Mouse (Mus musculus) frontal cortex, adult (tissue): ENCODE measurements around the gene Tm4sf20.

ENCODE experiments used
- ATAC-seq: cut with Nextera tagmentation; 2 replicates; pipeline ENCODE4 v1.9.2; 2017; ENCODE audit warnings: mild to moderate bottlenecking, moderate library complexity, mixed read lengths; ENCODE audit not compliant: low TSS enrichment

Tm4sf20 gene

GRCm38 (mm10) chr1:82768269-82768668, at the start of gene Tm4sf20:
Tm4sf20 (minus strand) TSS chr1:82768461.
- no peak for ATAC-seq

GRCm38 (mm10) chr1:82815941-82816716, 47.9 kb upstream of the Tm4sf20 start:
- ATAC-seq, result no peak

- ATAC-seq, result no peak
Observed at GRCm38 (mm10) chr1:82811766-82812165, 43.5 kb upstream of the Tm4sf20 start.

- no peak for ATAC-seq
Observed at GRCm38 (mm10) chr1:82808564-82808963, 40.3 kb upstream of the Tm4sf20 start.

GRCm38 (mm10) chr1:82807206-82807605, 38.9 kb upstream of the Tm4sf20 start:
- ATAC-seq, result no peak

- no peak for ATAC-seq
Observed at GRCm38 (mm10) chr1:82806391-82806790, 38.1 kb upstream of the Tm4sf20 start.

GRCm38 (mm10) chr1:82804059-82804458, 35.8 kb upstream of the Tm4sf20 start:
- ATAC-seq, result peak; percentile 83

- ATAC-seq, result no peak
Observed at GRCm38 (mm10) chr1:82803608-82804007, 35.3 kb upstream of the Tm4sf20 start.

- peak; percentile 63 for ATAC-seq
Observed at GRCm38 (mm10) chr1:82801105-82801783, 33.0 kb upstream of the Tm4sf20 start.

- ATAC-seq, result no peak
Observed at GRCm38 (mm10) chr1:82798922-82799321, 30.7 kb upstream of the Tm4sf20 start.

- no peak for ATAC-seq
Observed at GRCm38 (mm10) chr1:82798304-82798703, 30.0 kb upstream of the Tm4sf20 start.

GRCm38 (mm10) chr1:82797088-82797487, 28.8 kb upstream of the Tm4sf20 start:
- ATAC-seq, result no peak

- peak; percentile 86 for ATAC-seq
Observed at GRCm38 (mm10) chr1:82795702-82796443, 27.6 kb upstream of the Tm4sf20 start.

GRCm38 (mm10) chr1:82795211-82795610, 26.9 kb upstream of the Tm4sf20 start:
- no peak for ATAC-seq

GRCm38 (mm10) chr1:82793986-82794385, 25.7 kb upstream of the Tm4sf20 start:
- ATAC-seq, result peak; percentile 95

GRCm38 (mm10) chr1:82793110-82793509, 24.8 kb upstream of the Tm4sf20 start:
- ATAC-seq, result no peak

GRCm38 (mm10) chr1:82792238-82792637, 24.0 kb upstream of the Tm4sf20 start:
- no peak for ATAC-seq

- ATAC-seq, result no peak
Observed at GRCm38 (mm10) chr1:82791105-82791504, 22.8 kb upstream of the Tm4sf20 start.

- ATAC-seq, result 0 out of 2 replicates have a peak, but pooled peaks have one; percentile 27
Observed at GRCm38 (mm10) chr1:82788070-82788469, 19.8 kb upstream of the Tm4sf20 start.

GRCm38 (mm10) chr1:82787414-82787813, 19.2 kb upstream of the Tm4sf20 start:
- ATAC-seq, result peak; percentile 99

GRCm38 (mm10) chr1:82785546-82785945, 17.3 kb upstream of the Tm4sf20 start:
- ATAC-seq, result no peak

- no peak for ATAC-seq
Observed at GRCm38 (mm10) chr1:82783559-82783958, 15.3 kb upstream of the Tm4sf20 start.
